Mouse (Mus musculus): ENCODE measurements around the gene Gm19684. TPM values are rescaled to one million over a fixed set of nuclear protein-coding genes. Genes with fewer than 3 reads are reported as not detected.
"Not testable (repeated sequence)": the region's sequence is repeated elsewhere in the genome, so short reads cannot be mapped to it uniquely, and the experiment has no call there.

Gene Gm19684
- polyA plus RNA-seq, 1 experiment from 2014 or later, result not detected

DNA sequence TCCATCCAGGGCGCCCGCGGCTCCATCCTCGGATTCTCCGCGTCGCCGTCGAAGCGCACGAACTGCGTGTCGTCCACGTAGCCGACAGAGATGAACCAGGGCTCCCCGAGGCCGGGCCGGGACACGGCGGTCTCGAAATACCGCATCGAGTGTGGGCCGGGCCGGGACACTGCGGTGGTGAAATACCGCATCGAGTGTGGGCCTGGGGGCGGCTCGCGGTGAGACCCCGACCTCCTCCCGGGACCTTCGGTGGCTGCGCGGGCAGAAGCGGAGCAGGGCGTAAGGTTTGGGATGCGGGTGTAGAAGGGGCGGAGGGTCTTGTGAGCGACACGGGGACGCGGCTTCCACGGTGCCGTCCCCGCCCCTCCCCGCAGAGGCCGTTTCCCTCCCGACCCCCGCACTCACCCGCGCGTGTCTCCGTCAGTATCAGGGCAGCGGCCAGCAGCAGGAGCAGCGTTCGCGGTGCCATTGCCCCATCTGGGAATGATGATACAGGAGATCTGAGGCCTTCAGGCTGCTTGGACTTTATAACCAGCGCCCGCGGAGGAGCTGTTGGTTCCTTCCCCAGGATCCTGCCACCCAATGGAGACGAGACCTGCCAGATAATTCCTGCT is 46.7 kb downstream of the Gm19684 start, which contains the start of gene Gm8909:
TSS of gene Gm8909 (minus strand) at position 499 of the 614 bp plus-strand sequence.
- Histone ChIP-seq H3K27ac (no peak within 1 kb of the TSS), H3K27me3 (ENCODE audit: control insufficient read depth, insufficient read depth, low read length) (peaks cover 76% of the 10 kb centered on the region), H3K9ac (no peak within 1 kb of the TSS), H3K4me2 (replicated peaks) (peak within 1 kb of the TSS; percentile 17), H3K36me3 (replicated peaks; ENCODE audit: control insufficient read depth, insufficient read depth) (no peaks in the 10 kb centered on the region), H3K9me3 (ENCODE audit: control insufficient read depth, low read length) (no peaks in the 10 kb centered on the region), H3K4me1 (replicated peaks; ENCODE audit: control insufficient read depth, insufficient read depth, low read length) (no peaks in the 10 kb centered on the region), H3K4me3 (replicated peaks; ENCODE audit: low read length) (peak within 1 kb of the TSS; percentile 11)
- WGBS, result 2% methylated on average over 63 of the region's 63 CpGs
- no peak for ATAC-seq (ENCODE audit: low FRiP score)
- DNase-seq (ENCODE audit: low spot score), result no peak

DNA sequence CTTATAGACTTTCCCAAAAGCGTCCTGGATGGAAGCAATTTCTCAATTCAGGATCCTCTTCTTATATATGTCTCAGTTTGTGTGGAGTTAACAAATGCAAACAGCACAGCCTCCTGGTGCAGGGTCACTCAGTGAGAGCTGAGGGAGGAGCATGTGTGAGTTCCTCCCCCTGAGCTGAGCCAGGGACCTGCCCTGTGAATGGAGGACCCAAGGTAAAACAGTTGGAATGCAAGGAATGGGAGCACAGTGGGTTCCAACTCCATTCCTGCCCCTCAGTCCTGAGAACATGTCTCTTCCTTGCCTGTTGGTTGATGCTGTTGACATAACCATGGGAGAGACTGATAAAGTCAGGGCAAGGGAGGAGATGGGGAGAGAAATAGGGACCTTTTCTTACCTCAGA is 47.6 kb downstream of the Gm19684 start:
- H3K27me3 ChIP-seq (ENCODE audit: control insufficient read depth, insufficient read depth, low read length), result peaks cover 67% of the 10 kb centered on the region
- H3K4me2 ChIP-seq (replicated peaks); H3K27ac ChIP-seq; H3K9me3 ChIP-seq (ENCODE audit: control insufficient read depth, low read length); H3K36me3 ChIP-seq (replicated peaks; ENCODE audit: control insufficient read depth, insufficient read depth); H3K4me3 ChIP-seq (replicated peaks; ENCODE audit: low read length); ATAC-seq (ENCODE audit: low FRiP score); H3K4me1 ChIP-seq (replicated peaks; ENCODE audit: control insufficient read depth, insufficient read depth, low read length); H3K9ac ChIP-seq; DNase-seq (ENCODE audit: low spot score): not testable (repeated sequence)
- no CpG with 5 or more reads among the region's 1 CpGs for WGBS

DNA sequence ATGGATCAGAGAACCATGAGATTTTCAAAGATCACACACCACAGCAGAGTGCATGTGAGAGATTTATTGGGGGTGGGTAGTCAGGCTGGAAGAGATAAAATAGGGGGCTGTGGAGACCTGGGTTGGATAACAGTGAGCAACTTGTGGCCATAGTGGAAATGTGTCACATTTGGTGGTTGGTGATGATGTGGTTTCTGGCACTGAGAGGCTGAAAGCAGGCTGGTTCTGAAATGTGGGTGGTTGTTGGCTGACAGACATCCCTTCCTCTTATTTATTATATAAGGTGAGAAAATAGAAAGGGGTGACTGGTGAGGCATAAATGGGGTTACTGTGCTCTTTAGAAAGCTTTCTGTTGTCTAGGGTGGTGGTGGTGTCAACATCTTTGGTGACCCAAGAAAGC is 48.3 kb downstream of the Gm19684 start:
- H3K27ac ChIP-seq, result no peak overlapping the region
- peaks cover 60% of the 10 kb centered on the region for H3K27me3 ChIP-seq (ENCODE audit: control insufficient read depth, insufficient read depth, low read length)

DNA sequence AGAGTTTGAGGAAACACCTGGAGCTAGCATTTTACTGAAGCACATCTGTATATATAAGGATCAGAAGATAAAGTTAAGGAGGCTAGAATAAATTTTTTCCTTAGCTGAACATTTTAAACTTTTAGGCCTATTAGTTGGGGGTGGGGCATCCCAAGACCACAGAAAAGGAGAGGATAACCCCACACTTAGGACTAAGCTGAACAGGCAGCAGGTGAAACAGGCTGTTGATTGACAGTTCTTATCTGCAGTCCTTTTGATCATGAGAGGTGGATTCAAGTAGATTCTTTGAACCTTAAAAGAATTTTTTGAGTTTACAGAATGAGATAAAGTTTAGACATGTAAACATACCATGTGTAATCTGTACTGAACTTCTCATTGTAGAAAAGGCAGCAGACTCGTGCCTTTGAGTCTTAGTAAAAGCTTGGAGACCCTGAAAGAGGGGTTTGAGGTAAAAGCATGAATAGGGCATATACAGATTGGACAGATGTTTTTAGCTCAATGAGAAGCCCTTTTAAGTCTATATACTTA is 48.9 kb downstream of the Gm19684 start:
- Histone ChIP-seq H3K4me1 (replicated peaks; ENCODE audit: control insufficient read depth, insufficient read depth, low read length) (no peaks in the 10 kb centered on the region), H3K36me3 (replicated peaks; ENCODE audit: control insufficient read depth, insufficient read depth) (no peaks in the 10 kb centered on the region), H3K4me2 (replicated peaks) (no peak overlapping the region), H3K9me3 (ENCODE audit: control insufficient read depth, low read length) (no peaks in the 10 kb centered on the region), H3K4me3 (replicated peaks; ENCODE audit: low read length) (no peak overlapping the region), H3K27me3 (ENCODE audit: control insufficient read depth, insufficient read depth, low read length) (peaks cover 54% of the 10 kb centered on the region), H3K27ac (no peak overlapping the region), H3K9ac (no peak overlapping the region)
- ATAC-seq (ENCODE audit: low FRiP score) (no peak), DNase-seq (ENCODE audit: low spot score) (peak; percentile 2)
- WGBS, result 43% methylated on average over 1 of the region's 1 CpGs

More for the DNA sequence above, 48.3 kb downstream of the Gm19684 start:
- Histone ChIP-seq H3K4me3 (replicated peaks; ENCODE audit: low read length) (no peak overlapping the region), H3K4me1 (replicated peaks; ENCODE audit: control insufficient read depth, insufficient read depth, low read length) (no peaks in the 10 kb centered on the region), H3K9ac (no peak overlapping the region), H3K9me3 (ENCODE audit: control insufficient read depth, low read length) (no peaks in the 10 kb centered on the region), H3K4me2 (replicated peaks) (no peak overlapping the region), H3K36me3 (replicated peaks; ENCODE audit: control insufficient read depth, insufficient read depth) (no peaks in the 10 kb centered on the region)
- DNase-seq (ENCODE audit: low spot score) (no peak), ATAC-seq (ENCODE audit: low FRiP score) (no peak)

DNA sequence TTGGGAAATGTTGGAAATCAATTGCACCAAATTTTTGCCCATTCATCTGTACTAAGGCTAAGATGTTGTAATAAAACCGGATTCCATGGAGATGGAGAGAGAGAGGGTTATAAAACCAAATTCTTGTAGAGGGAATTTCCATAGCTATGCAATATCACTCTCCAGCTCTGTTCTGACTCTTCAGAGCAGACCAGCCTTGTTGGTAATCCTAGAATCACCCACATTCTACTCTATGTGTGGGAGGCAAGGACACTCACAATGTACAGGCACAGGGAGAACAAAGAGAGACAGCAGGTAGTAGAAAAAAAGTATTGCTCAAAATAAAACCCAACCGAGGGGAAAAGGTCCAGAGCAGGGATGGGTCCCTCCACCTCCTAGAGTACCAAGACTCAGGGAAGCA is 54.7 kb downstream of the Gm19684 start:
- H3K4me2 ChIP-seq (replicated peaks); H3K9me3 ChIP-seq (ENCODE audit: control insufficient read depth, low read length); H3K27ac ChIP-seq; DNase-seq (ENCODE audit: low spot score); H3K36me3 ChIP-seq (replicated peaks; ENCODE audit: control insufficient read depth, insufficient read depth); H3K4me3 ChIP-seq (replicated peaks; ENCODE audit: low read length); ATAC-seq (ENCODE audit: low FRiP score); H3K4me1 ChIP-seq (replicated peaks; ENCODE audit: control insufficient read depth, insufficient read depth, low read length); H3K9ac ChIP-seq: not testable (repeated sequence)
- peaks cover 22% of the 10 kb centered on the region for H3K27me3 ChIP-seq (ENCODE audit: control insufficient read depth, insufficient read depth, low read length)
- no CpG with 5 or more reads among the region's 2 CpGs for WGBS

DNA sequence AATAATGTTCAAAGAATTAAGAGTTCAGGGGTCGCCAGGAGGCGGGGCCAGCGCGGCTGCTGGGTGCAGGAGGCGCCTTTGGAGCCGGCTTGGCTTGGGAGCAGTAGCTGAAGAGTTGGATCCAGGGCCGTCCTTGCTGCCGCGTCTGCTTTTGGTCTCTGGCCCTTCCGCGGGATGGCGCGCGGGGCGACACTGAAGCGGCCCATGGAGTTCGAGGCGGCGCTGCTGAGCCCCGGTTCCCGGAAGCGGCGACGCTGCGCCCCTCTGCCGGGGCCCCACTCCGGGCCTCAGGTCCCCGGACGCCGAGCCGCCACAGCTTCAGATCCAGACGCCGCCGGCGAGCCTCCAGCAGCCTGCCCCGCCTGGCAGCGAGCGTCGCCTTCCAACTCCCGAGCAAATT is 57.5 kb downstream of the Gm19684 start:
- not testable (repeated sequence) for H3K36me3 ChIP-seq (replicated peaks; ENCODE audit: control insufficient read depth, insufficient read depth); ATAC-seq (ENCODE audit: low FRiP score); H3K27ac ChIP-seq; H3K4me1 ChIP-seq (replicated peaks; ENCODE audit: control insufficient read depth, insufficient read depth, low read length); DNase-seq (ENCODE audit: low spot score); H3K9ac ChIP-seq; H3K9me3 ChIP-seq (ENCODE audit: control insufficient read depth, low read length)
- Histone ChIP-seq H3K4me2 (replicated peaks) (peak overlapping the region; percentile 54), H3K4me3 (replicated peaks; ENCODE audit: low read length) (peak overlapping the region; percentile 28), H3K27me3 (ENCODE audit: control insufficient read depth, insufficient read depth, low read length) (peaks cover 40% of the 10 kb centered on the region)
- WGBS, result 0% methylated on average over 40 of the region's 40 CpGs

Other genes starting within 250 kb of the Gm19684 start
- 25.8 and 29.0 TPM in 2 replicates for gene Dhx16, start 241.9 kb upstream of the Gm19684 start, polyA plus RNA-seq (2014; fragmentation: Nextera tagmentation; extraction: Ambion mirVana)
- 55.3 and 57.5 TPM in 2 replicates for gene 2310061I04Rik, start 224.2 kb upstream of the Gm19684 start, polyA plus RNA-seq (2014; fragmentation: Nextera tagmentation; extraction: Ambion mirVana)
- gene Atat1, start 211.6 kb upstream of the Gm19684 start, polyA plus RNA-seq (2014; fragmentation: Nextera tagmentation; extraction: Ambion mirVana), result 387 and 408 TPM in 2 replicates
- gene Mrps18b, start 205.3 kb upstream of the Gm19684 start, polyA plus RNA-seq (2014; fragmentation: Nextera tagmentation; extraction: Ambion mirVana), result 61.4 and 63.6 TPM in 2 replicates
- 34.8 and 37.9 TPM in 2 replicates for gene Ppp1r10, start 205.2 kb upstream of the Gm19684 start, polyA plus RNA-seq (2014; fragmentation: Nextera tagmentation; extraction: Ambion mirVana)
- 65.5 and 74.9 TPM in 2 replicates for gene Abcf1, start 151.9 kb upstream of the Gm19684 start, polyA plus RNA-seq (2014; fragmentation: Nextera tagmentation; extraction: Ambion mirVana)
- gene Gnl1, start 141.8 kb upstream of the Gm19684 start, polyA plus RNA-seq (2014; fragmentation: Nextera tagmentation; extraction: Ambion mirVana), result 46.8 and 52.2 TPM in 2 replicates
- gene Prr3, start 141.4 kb upstream of the Gm19684 start, polyA plus RNA-seq (2014; fragmentation: Nextera tagmentation; extraction: Ambion mirVana), result 70.4 and 83.1 TPM in 2 replicates
- 9.1 and 11.7 TPM in 2 replicates for gene H2-T24, start 101.1 kb upstream of the Gm19684 start, polyA plus RNA-seq (2014; fragmentation: Nextera tagmentation; extraction: Ambion mirVana)
- gene H2-T23, start 88.8 kb upstream of the Gm19684 start, polyA plus RNA-seq (2014; fragmentation: Nextera tagmentation; extraction: Ambion mirVana), result 3.0 and 4.1 TPM in 2 replicates
- 7.2 and 8.0 TPM in 2 replicates for gene H2-T22, start 78.9 kb upstream of the Gm19684 start, polyA plus RNA-seq (2014; fragmentation: Nextera tagmentation; extraction: Ambion mirVana)
- gene Gm6034, start 78.7 kb upstream of the Gm19684 start, polyA plus RNA-seq (2014; fragmentation: Nextera tagmentation; extraction: Ambion mirVana), result not detected in 2 replicates
- 0.25 TPM in 1 of 2 replicates, not detected in the other for gene Gm11127, start 63.3 kb upstream of the Gm19684 start, polyA plus RNA-seq (2014; fragmentation: Nextera tagmentation; extraction: Ambion mirVana)
- gene Gm7030, start 7.7 kb downstream of the Gm19684 start, polyA plus RNA-seq (2014; fragmentation: Nextera tagmentation; extraction: Ambion mirVana), result not detected in 2 replicates
- not detected in 2 replicates for gene Gm8909, start 46.9 kb downstream of the Gm19684 start, polyA plus RNA-seq (2014; fragmentation: Nextera tagmentation; extraction: Ambion mirVana)
- gene H2-T3, start 68.6 kb downstream of the Gm19684 start, polyA plus RNA-seq (2014; fragmentation: Nextera tagmentation; extraction: Ambion mirVana), result not detected in 2 replicates
- 132 and 151 TPM in 2 replicates for gene Rpp21, start 136.4 kb downstream of the Gm19684 start, polyA plus RNA-seq (2014; fragmentation: Nextera tagmentation; extraction: Ambion mirVana)
- 19.7 and 19.8 TPM in 2 replicates for gene Trim39, start 150.6 kb downstream of the Gm19684 start, polyA plus RNA-seq (2014; fragmentation: Nextera tagmentation; extraction: Ambion mirVana)
- 0.18 and 0.23 TPM in 2 replicates for gene H2-M10.2, start 164.8 kb downstream of the Gm19684 start, polyA plus RNA-seq (2014; fragmentation: Nextera tagmentation; extraction: Ambion mirVana)
- not detected in 2 replicates for gene H2-M10.1, start 204.5 kb downstream of the Gm19684 start, polyA plus RNA-seq (2014; fragmentation: Nextera tagmentation; extraction: Ambion mirVana)
- not detected in 2 replicates for gene H2-M10.3, start 246.7 kb downstream of the Gm19684 start, polyA plus RNA-seq (2014; fragmentation: Nextera tagmentation; extraction: Ambion mirVana)